Mouse (Mus musculus): Measurements from ENCODE around the gene 4930470P17Rik. TPM values are rescaled to one million over a fixed set of nuclear protein-coding genes. Genes with fewer than 3 reads are reported as not detected.
A peak's percentile ranks its signal among the peaks of the same experiment; 100 is the strongest.

4930470P17Rik gene
- polyA plus RNA-seq, 1 experiment from 2014 or later: not detected

DNA sequence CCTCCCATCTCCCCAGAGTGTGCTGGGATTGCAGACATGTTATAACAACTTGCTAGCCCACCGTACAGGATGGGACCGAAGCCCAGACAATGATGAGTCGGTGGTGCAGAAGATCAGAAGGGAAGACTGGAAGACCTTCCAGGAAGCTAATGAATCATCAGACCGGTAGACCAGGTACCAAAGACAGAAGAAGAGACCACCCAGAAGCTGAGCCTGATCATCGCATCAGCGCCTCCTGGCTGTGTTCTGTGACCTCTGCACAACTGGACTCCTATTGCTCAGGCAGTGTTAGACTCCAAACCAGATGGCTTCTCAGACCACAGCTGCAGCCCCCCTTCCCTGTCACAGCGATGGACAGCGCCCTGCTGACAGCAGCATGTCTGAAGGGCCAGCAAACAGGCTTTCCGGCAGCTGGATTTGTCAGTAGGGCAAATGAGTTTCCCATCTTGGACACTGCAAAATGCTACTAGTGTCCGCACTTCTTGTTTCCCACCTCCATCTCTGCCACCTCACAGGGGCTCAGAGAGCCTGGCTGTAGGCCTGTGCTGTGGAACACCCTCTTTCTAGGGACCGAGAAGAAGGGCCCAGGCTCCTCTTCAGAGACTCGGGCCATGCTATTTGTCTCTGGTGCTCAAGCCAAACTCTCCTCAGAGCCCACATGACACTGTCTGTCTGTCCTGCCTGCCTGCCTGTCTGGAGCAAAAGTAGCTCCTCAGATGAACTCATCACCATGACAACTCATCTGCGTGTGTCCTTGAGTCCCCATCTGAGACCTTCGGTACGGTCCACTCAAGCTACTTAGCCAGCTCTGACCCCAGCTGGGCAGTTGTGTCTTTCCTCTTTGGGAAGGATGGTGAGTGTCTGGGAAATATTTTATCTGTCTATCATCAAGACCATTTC, 37.6 kb downstream of the 4930470P17Rik start:
- no peaks in the 10 kb centered on the region for H3K36me3 ChIP-seq (ENCODE audit: control insufficient read depth, insufficient read depth, low read length)
- DNase-seq (ENCODE audit: low spot score) (no peak), ATAC-seq (no peak)
- H3K4me3 ChIP-seq (ENCODE audit: low read depth, low read length): no peak overlapping the region
- no peaks in the 10 kb centered on the region for H3K4me1 ChIP-seq (ENCODE audit: control insufficient read depth, insufficient read depth, low read length)
- no peaks in the 10 kb centered on the region for H3K9me3 ChIP-seq (replicated peaks; ENCODE audit: control insufficient read depth, low read length)
- 80% methylated on average over 15 of the region's 15 CpGs for WGBS
- H3K9ac ChIP-seq (ENCODE audit: low read length): no peak overlapping the region
- no peak overlapping the region for H3K4me2 ChIP-seq (ENCODE audit: low read length)
- H3K27me3 ChIP-seq (replicated peaks; ENCODE audit: control insufficient read depth, insufficient read depth, low read length): no peaks in the 10 kb centered on the region
- H3K27ac ChIP-seq (ENCODE audit: low read depth, low read length): no peak overlapping the region

DNA sequence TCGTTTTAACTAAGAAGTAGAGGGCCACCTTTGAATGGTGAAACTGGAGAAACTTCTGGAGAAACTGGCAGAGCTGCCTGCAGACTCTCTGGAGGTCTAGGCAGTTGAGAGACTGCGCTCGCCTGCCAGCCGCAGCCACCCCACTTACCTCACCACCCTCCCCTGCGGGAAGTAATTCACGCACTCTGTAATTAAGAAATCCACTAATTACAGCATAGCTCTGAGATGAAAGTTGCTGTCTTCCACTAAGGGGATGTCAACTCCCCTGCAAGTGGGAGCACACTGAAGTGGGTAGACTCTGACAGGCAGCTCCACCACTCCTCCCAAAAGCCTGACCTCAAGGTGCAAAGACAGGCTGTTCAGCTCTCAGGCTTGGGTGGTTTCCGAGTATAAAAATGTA, 49.7 kb downstream of the 4930470P17Rik start:
- no peaks in the 10 kb centered on the region for H3K36me3 ChIP-seq (ENCODE audit: control insufficient read depth, insufficient read depth, low read length)
- no peak overlapping the region for H3K27ac ChIP-seq (ENCODE audit: low read depth, low read length)
- no peak overlapping the region for H3K9ac ChIP-seq (ENCODE audit: low read length)
- DNase-seq (ENCODE audit: low spot score) (peak; percentile 58), ATAC-seq (peak; percentile 30; the same call in 1 of the 2 replicates)
- WGBS: 20% methylated on average over 7 of the region's 7 CpGs
- H3K4me3 ChIP-seq (ENCODE audit: low read depth, low read length): no peak overlapping the region
- no peaks in the 10 kb centered on the region for H3K9me3 ChIP-seq (replicated peaks; ENCODE audit: control insufficient read depth, low read length)
- H3K27me3 ChIP-seq (replicated peaks; ENCODE audit: control insufficient read depth, insufficient read depth, low read length): no peaks in the 10 kb centered on the region
- no peak overlapping the region for H3K4me2 ChIP-seq (ENCODE audit: low read length)
- H3K4me1 ChIP-seq (ENCODE audit: control insufficient read depth, insufficient read depth, low read length): peaks cover 31% of the 10 kb centered on the region

- Histone ChIP-seq H3K4me3 (ENCODE audit: low read depth, low read length) (no peak overlapping the region), H3K27me3 (replicated peaks; ENCODE audit: control insufficient read depth, insufficient read depth, low read length) (no peaks in the 10 kb centered on the region), H3K9me3 (replicated peaks; ENCODE audit: control insufficient read depth, low read length) (no peaks in the 10 kb centered on the region), H3K4me2 (ENCODE audit: low read length) (no peak overlapping the region), H3K4me1 (ENCODE audit: control insufficient read depth, insufficient read depth, low read length) (peaks cover 31% of the 10 kb centered on the region), H3K9ac (ENCODE audit: low read length) (no peak overlapping the region), H3K36me3 (ENCODE audit: control insufficient read depth, insufficient read depth, low read length) (no peaks in the 10 kb centered on the region), H3K27ac (ENCODE audit: low read depth, low read length) (peak overlapping the region; percentile 63; the same call in 1 of the 2 replicates)
- ATAC-seq (peak; percentile 78), DNase-seq (ENCODE audit: low spot score) (peak; percentile 99)
- 2% methylated on average over 5 of the region's 5 CpGs for WGBS
These were observed 51.6 kb downstream of the 4930470P17Rik start for GRCm38 (mm10) chr2:170550240-170550639.

- ATAC-seq (no peak), DNase-seq (ENCODE audit: low spot score) (no peak)
- Histone ChIP-seq H3K36me3 (ENCODE audit: control insufficient read depth, insufficient read depth, low read length) (no peaks in the 10 kb centered on the region), H3K27me3 (replicated peaks; ENCODE audit: control insufficient read depth, insufficient read depth, low read length) (no peaks in the 10 kb centered on the region), H3K4me2 (ENCODE audit: low read length) (no peak overlapping the region), H3K4me3 (ENCODE audit: low read depth, low read length) (no peak overlapping the region), H3K27ac (ENCODE audit: low read depth, low read length) (no peak overlapping the region), H3K9ac (ENCODE audit: low read length) (no peak overlapping the region), H3K9me3 (replicated peaks; ENCODE audit: control insufficient read depth, low read length) (no peaks in the 10 kb centered on the region), H3K4me1 (ENCODE audit: control insufficient read depth, insufficient read depth, low read length) (peaks cover 31% of the 10 kb centered on the region)
- WGBS: 51% methylated on average over 2 of the region's 2 CpGs
These were observed 52.7 kb downstream of the 4930470P17Rik start for GRCm38 (mm10) chr2:170549146-170549545.

DNA sequence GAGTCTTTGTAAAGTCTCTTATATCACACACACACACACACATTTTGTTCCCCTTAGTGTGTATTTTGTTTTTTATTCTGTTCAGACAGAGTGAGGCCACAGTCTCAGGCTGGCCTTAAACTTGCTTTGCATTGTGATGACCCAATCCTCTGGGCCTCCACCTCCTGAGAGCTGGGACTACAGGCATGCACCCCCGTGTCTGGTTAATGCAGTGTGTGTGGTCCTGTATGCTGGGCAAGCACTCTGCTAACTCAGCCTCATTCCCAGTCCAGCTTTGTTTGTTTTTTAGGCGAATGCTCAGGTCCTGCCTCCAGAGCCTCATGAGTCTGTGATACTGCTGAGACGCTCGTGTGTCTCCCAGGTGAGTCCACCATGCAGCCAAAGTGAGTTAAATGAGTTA, 53.8 kb downstream of the 4930470P17Rik start:
- H3K9me3 ChIP-seq (replicated peaks; ENCODE audit: control insufficient read depth, low read length): no peaks in the 10 kb centered on the region
- DNase-seq (ENCODE audit: low spot score) (no peak), ATAC-seq (no peak)
- H3K27ac ChIP-seq (ENCODE audit: low read depth, low read length): no peak overlapping the region
- H3K36me3 ChIP-seq (ENCODE audit: control insufficient read depth, insufficient read depth, low read length): no peaks in the 10 kb centered on the region
- H3K9ac ChIP-seq (ENCODE audit: low read length): no peak overlapping the region
- WGBS: 24% methylated on average over 4 of the region's 4 CpGs
- no peak overlapping the region for H3K4me3 ChIP-seq (ENCODE audit: low read depth, low read length)
- no peak overlapping the region for H3K4me2 ChIP-seq (ENCODE audit: low read length)
- peaks cover 29% of the 10 kb centered on the region for H3K4me1 ChIP-seq (ENCODE audit: control insufficient read depth, insufficient read depth, low read length)
- no peaks in the 10 kb centered on the region for H3K27me3 ChIP-seq (replicated peaks; ENCODE audit: control insufficient read depth, insufficient read depth, low read length)

- Histone ChIP-seq H3K9me3 (replicated peaks; ENCODE audit: control insufficient read depth, low read length) (no peaks in the 10 kb centered on the region), H3K27me3 (replicated peaks; ENCODE audit: control insufficient read depth, insufficient read depth, low read length) (no peaks in the 10 kb centered on the region), H3K27ac (ENCODE audit: low read depth, low read length) (no peak overlapping the region), H3K36me3 (ENCODE audit: control insufficient read depth, insufficient read depth, low read length) (no peaks in the 10 kb centered on the region), H3K9ac (ENCODE audit: low read length) (no peak overlapping the region), H3K4me1 (ENCODE audit: control insufficient read depth, insufficient read depth, low read length) (peaks cover 29% of the 10 kb centered on the region), H3K4me3 (ENCODE audit: low read depth, low read length) (no peak overlapping the region), H3K4me2 (ENCODE audit: low read length) (no peak overlapping the region)
- DNase-seq (ENCODE audit: low spot score) (no peak), ATAC-seq (no peak)
- WGBS: 15% methylated on average over 6 of the region's 6 CpGs
These were observed 54.3 kb downstream of the 4930470P17Rik start for GRCm38 (mm10) chr2:170547526-170547925.

- DNase-seq (ENCODE audit: low spot score) (no peak), ATAC-seq (no peak)
- Histone ChIP-seq H3K4me1 (ENCODE audit: control insufficient read depth, insufficient read depth, low read length) (peaks cover 16% of the 10 kb centered on the region), H3K27ac (ENCODE audit: low read depth, low read length) (no peak overlapping the region), H3K36me3 (ENCODE audit: control insufficient read depth, insufficient read depth, low read length) (no peaks in the 10 kb centered on the region), H3K27me3 (replicated peaks; ENCODE audit: control insufficient read depth, insufficient read depth, low read length) (no peaks in the 10 kb centered on the region), H3K4me2 (ENCODE audit: low read length) (no peak overlapping the region), H3K4me3 (ENCODE audit: low read depth, low read length) (no peak overlapping the region), H3K9me3 (replicated peaks; ENCODE audit: control insufficient read depth, low read length) (no peaks in the 10 kb centered on the region), H3K9ac (ENCODE audit: low read length) (no peak overlapping the region)
- 65% methylated on average over 4 of the region's 4 CpGs for WGBS
These were observed 56.1 kb downstream of the 4930470P17Rik start for GRCm38 (mm10) chr2:170545745-170546144.

DNA sequence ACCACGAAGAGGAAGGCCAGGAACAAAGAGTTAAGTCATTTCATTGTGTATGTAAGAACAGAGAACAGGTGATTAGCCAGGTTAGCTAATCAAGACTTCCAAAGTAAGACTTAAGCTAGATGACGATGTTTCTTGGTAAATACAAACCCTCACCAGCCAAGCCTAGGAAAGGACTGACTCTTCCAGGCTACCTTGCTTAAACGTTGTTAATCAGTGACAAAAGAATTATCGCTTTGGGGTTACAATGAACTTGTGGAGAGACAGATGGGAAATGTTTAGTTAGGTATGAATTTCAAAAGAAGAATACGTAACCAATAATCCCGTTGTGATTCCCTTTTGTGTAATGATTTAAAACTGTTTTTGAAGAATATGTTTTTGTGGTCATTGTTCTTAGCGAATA, 56.9 kb downstream of the 4930470P17Rik start:
- no peak overlapping the region for H3K4me2 ChIP-seq (ENCODE audit: low read length)
- WGBS: 83% methylated on average over 7 of the region's 7 CpGs
- ATAC-seq: no peak

GRCm38 (mm10) chr2:170544159-170544558, 57.7 kb downstream of the 4930470P17Rik start:
- no peaks in the 10 kb centered on the region for H3K36me3 ChIP-seq (ENCODE audit: control insufficient read depth, insufficient read depth, low read length)
- H3K9me3 ChIP-seq (replicated peaks; ENCODE audit: control insufficient read depth, low read length): no peaks in the 10 kb centered on the region
- no peak overlapping the region for H3K27ac ChIP-seq (ENCODE audit: low read depth, low read length)
- no peaks in the 10 kb centered on the region for H3K27me3 ChIP-seq (replicated peaks; ENCODE audit: control insufficient read depth, insufficient read depth, low read length)
- H3K4me2 ChIP-seq (ENCODE audit: low read length): no peak overlapping the region
- ATAC-seq (0 out of 2 replicates have a peak, but pooled peaks have one; percentile 20), DNase-seq (ENCODE audit: low spot score) (peak; percentile 55)
- no peak overlapping the region for H3K9ac ChIP-seq (ENCODE audit: low read length)
- no peak overlapping the region for H3K4me3 ChIP-seq (ENCODE audit: low read depth, low read length)
- H3K4me1 ChIP-seq (ENCODE audit: control insufficient read depth, insufficient read depth, low read length): peaks cover 11% of the 10 kb centered on the region
- 18% methylated on average over 3 of the region's 3 CpGs for WGBS

More for the DNA sequence above, 56.9 kb downstream of the 4930470P17Rik start:
- no peak overlapping the region for H3K4me3 ChIP-seq (ENCODE audit: low read depth, low read length)
- no peak overlapping the region for H3K9ac ChIP-seq (ENCODE audit: low read length)
- H3K27ac ChIP-seq (ENCODE audit: low read depth, low read length): no peak overlapping the region
- H3K27me3 ChIP-seq (replicated peaks; ENCODE audit: control insufficient read depth, insufficient read depth, low read length): no peaks in the 10 kb centered on the region
- H3K9me3 ChIP-seq (replicated peaks; ENCODE audit: control insufficient read depth, low read length): no peaks in the 10 kb centered on the region
- no peak for DNase-seq (ENCODE audit: low spot score)
- H3K4me1 ChIP-seq (ENCODE audit: control insufficient read depth, insufficient read depth, low read length): peaks cover 11% of the 10 kb centered on the region
- H3K36me3 ChIP-seq (ENCODE audit: control insufficient read depth, insufficient read depth, low read length): no peaks in the 10 kb centered on the region

Measured in forebrain, embryonic 14.5 days (tissue).